Mouse (Mus musculus) central nervous system, embryonic 14 days (tissue): Measurements from ENCODE around the gene BC117090. TPM values are rescaled to one million over a fixed set of nuclear protein-coding genes. Genes with fewer than 3 reads are reported as not detected.

Experiments used
- polyA plus RNA-seq: library from polyadenylated mRNA; depleted of rRNA; stranded (reverse); fragments of >200 nt; gene quantifications from 2 replicates; pipeline ENCODE4 v1.2.3, GENCODE M21; 2012; rRNA removed

BC117090 gene
- polyA plus RNA-seq, result not detected in 2 replicates

DNA sequence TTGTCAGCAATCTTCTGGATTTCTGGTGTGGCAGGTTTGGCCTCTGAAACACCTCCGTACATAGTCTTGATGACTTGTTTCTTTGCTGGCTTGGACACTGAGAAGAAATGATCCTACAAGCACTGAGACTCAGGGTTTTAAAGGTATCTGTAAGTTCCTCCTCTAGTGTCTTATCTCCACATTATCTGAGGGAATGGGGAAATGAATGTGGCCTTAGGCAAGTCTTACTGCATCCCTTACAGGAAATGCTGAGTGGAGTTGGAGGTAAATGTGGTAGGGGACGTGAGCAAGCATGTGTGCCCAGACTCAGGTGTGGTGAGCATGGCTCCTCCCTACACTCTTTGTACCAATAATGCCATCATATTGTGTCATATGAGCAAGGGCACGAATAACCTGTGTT is at the start of gene BC117090:
Gene BC117090 (minus strand): TSS at position 101 of the 400 bp plus-strand sequence.

DNA sequence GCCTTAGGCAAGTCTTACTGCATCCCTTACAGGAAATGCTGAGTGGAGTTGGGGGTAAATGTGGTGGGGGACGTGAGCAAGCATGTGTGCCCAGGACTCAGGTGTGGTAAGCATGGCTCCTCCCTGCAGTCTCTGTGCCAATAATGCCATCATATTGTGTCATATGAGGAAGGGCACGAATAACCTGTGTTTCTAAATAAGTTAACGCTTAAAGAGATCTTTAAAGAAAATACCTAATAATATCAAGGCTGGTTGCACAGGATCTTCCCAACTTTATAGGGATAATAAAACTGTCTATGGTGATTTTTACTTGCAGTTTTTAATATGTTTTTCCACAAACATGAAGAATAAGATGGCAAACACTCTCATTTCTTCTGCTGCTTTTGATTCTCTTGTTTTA is 33.5 kb upstream of the BC117090 start, which contains the start of gene BC100530:
Gene BC100530 (minus strand): TSS at position 101 of the 400 bp plus-strand sequence.

DNA sequence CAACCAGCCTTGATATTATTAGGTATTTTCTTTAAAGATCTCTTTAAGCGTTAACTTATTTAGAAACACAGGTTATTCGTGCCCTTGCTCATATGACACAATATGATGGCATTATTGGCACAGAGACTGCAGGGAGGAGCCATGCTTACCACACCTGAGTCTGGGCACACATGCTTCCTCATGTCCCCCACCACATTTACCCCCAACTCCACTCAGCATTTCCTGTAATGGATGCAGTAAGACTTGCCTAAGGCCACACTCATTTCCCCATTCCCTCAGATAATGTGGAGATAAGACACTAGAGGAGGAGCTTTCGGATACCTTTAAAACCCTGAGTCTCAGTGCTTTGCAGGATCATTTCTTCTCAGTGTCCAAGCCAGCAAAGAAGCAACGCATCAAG is 57.3 kb downstream of the BC117090 start, which contains the start of gene Stfa1:
Gene Stfa1 (plus strand): TSS at position 156 of the 400 bp plus-strand sequence.

Other genes with a start within 250 kb of the BC117090 start
- gene Csta1, start 203.1 kb downstream of the BC117090 start, polyA plus RNA-seq, result 0.09 TPM in 1 of 2 replicates, not detected in the other
- 0.54 and 1.3 TPM in 2 replicates for gene Stfa2l1, start 177.5 kb downstream of the BC117090 start, polyA plus RNA-seq
- 1.5 and 3.3 TPM in 2 replicates for gene Gm5483, start 150.1 kb downstream of the BC117090 start, polyA plus RNA-seq
- gene Gm5416, start 123.9 kb downstream of the BC117090 start, polyA plus RNA-seq, result not detected in 2 replicates
- gene 2010005H15Rik, start 112.9 kb downstream of the BC117090 start, polyA plus RNA-seq, result 0.65 and 0.76 TPM in 2 replicates
- 1.3 and 3.1 TPM in 2 replicates for gene Stfa1, start 57.4 kb downstream of the BC117090 start, polyA plus RNA-seq
- gene BC100530, start 33.4 kb upstream of the BC117090 start, polyA plus RNA-seq, result 1.7 and 3.5 TPM in 2 replicates
- 0.29 and 0.41 TPM in 2 replicates for gene Stfa2, start 74.1 kb upstream of the BC117090 start, polyA plus RNA-seq
- 1.1 and 1.7 TPM in 2 replicates for gene Stfa3, start 121.1 kb upstream of the BC117090 start, polyA plus RNA-seq
- gene Casr, start 227.8 kb upstream of the BC117090 start, polyA plus RNA-seq, result 0.04 and 0.09 TPM in 2 replicates